Mouse (Mus musculus): ENCODE measurements around the gene Nfatc2ip. TPM values are rescaled to one million over a fixed set of nuclear protein-coding genes. Genes with fewer than 3 reads are reported as not detected.

Nfatc2ip gene
- polyA plus RNA-seq (2012; rRNA removed; ENCODE audit: low replicate concordance) = 4.8 and 9.1 TPM in 2 replicates

DNA sequence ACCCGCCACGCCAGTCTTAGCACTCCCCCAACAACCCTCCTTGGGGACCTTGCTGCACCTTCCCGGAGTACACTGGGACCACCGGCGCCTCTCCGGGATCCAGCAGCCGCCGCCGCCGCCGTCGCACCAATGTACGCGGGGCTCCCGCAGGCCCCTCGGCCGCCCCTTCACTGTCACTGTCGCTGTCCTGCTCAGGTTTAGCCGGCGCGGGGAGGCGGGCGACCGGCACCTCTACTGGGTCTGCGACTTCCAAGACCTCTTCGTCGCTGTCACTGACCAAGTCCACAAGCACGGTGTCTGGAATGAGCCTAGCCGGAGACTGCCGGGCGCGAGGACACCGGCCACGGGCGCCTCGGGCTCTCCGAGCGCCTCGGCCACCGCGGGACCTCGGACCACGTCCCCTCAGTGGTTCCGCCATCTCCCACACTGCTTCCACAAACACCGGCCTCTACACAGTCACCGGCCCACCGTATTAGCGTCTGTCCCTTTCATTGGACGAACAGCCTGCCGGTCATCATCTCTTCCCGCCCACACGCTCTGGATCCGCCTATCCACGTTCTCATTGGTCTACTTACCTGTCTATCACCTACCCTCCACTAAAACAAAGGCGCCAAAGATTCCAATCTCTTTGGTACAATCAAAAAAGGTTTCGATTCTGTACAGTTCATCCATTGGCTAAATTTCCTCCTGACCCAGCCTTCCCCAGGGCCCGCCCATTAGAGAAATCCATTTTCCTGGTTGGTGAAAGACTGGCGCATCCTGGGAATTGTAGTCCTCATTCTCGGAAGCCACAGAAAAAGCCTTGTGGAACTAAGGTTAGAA lies at the start of gene Nfatc2ip:
Gene Nfatc2ip (minus strand): TSS at position 440 of the 822 bp plus-strand sequence.

DNA sequence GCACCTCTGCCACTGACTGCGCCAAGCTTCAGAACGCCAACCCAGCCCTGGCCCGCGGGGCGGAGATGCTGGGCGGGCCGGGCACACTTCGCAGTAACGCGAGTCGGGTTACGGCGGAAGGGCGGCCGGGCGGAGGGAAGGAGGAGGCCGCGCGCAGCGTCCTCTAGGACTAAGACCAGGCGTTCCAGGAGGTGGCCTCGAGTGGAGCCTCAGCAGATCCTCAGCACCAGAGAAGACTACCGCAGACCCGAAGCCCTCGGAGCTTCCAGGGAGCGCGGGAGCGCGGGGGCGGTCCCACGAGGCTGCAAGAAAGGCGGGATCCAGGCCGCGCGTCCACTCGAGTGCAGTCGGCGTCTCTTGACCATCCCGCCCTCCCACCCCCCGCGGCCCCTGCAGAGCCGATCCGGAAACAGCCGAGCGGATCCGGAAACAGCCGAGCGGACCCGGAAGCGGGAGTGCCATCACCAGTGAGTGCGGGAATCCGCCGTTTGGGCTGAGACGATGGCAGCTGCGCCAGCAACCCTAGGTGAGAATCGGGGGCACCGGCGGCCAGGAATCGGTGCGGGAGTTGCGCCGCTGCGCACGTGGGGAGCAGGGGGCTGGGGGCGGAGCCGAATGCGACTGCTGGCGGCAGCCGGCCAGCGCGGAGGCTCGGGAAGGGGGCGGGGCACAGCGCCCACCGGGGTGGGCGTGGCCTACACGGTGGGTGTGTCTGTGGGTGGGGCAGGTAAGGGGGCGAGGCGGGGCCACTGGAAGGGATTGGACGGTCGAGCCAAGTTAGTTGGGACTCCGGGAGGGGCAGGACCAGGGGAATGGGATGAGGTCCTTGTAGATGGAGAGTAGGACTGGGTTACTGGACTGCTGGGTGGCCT lies 32.3 kb upstream of the Nfatc2ip start, which contains the start of gene Rabep2:
Gene Rabep2 (plus strand): TSS at position 129 of the 872 bp plus-strand sequence.

DNA sequence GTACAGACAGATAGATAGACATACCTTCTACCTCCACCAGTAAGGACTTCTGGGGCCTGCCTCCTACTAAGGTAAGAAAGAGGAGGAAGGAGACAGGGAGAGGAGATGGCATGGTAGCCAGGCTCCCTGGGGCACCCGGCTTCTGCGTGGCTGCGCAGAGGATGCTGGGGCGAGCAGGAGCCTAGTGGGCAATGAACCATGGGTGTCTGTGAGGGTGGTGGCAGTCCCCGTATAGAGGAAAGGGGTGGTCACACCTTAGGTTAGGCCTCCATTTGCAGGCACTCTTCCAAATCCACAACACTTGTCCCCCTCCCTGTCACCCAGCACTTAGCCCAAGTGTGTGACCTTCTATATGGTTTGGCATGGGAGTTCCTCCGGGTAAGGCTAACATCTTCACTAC lies 18.2 kb upstream of the Nfatc2ip start, which contains the start of gene Cd19:
Gene Cd19 (minus strand): TSS at position 165 of the 400 bp plus-strand sequence.

DNA sequence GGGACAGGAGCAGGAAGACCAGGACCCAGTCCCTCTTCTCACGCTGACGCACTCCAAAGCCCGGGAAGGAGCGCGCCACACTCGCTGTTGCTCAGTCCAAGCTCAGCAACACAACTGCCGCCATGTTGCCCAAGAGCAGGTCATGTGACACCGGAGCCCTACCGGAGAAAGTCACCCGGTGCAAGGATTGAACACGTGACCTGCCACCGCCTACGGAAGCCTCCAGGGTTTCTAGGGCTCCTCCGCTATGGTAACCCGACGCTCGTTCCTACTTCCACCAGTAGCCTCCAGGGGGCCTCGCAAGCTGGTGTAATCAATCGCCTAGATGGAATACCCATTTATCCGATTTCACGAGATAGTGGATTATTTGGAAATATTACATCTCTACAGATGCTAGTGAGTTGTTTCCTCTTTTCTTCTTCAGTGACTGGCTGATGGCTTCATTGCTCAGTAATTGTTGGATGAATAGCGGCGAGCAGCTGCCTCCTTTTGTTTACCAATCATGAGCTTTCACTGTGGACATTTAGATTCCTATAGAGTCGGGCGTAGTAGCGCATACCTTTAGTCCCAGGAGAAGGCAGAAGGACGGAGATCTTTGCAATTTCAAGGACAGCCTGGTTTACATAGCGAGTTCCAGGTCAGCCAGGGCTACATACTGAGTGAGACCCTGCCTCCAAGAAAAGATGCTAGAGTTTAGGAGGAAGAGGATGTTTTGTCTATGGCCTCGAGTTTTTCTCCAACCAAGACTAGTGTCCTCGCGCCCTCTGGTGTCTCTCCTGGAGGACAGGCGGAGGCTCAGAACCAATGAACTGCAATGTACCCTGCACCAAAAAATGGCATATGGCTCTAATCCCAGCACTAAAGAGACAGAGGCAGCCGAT lies 19.0 kb downstream of the Nfatc2ip start, which contains the start of gene Spns1:
Gene Spns1 (minus strand): TSS at position 173 of the 881 bp plus-strand sequence.

DNA sequence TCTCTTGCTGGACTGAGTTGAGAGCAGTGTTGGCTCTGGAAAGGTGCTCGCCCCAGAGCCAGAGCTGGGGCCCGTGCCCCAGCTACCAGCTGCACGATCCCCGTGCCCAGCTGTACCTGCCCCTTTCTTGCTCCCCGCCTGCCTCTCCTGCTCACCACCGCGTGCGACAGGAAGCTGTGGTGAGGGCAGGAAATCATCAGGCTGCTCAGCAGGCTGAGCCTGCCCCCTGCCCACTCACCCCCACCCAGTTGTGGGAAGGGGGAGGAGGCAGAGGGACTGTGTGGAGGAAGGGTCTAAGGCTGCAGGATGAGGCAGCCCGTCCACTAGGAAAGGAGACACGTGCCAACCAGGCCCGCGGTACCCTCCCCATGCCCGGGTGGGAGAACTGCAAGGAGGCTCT lies 27.1 kb downstream of the Nfatc2ip start, which contains the start of gene Lat:
Gene Lat (minus strand): TSS at position 178 of the 400 bp plus-strand sequence.

Other genes with a start within 250 kb of the Nfatc2ip start
- gene Xpo6, start 196.2 kb downstream of the Nfatc2ip start, polyA plus RNA-seq (2012; rRNA removed; ENCODE audit: low replicate concordance) = 144 and 199 TPM in 2 replicates
- 24.7 and 30.0 TPM in 2 replicates for gene Sbk1, start 124.1 kb downstream of the Nfatc2ip start, polyA plus RNA-seq (2012; rRNA removed; ENCODE audit: low replicate concordance)
- 2.7 and 3.0 TPM in 2 replicates for gene Lat, start 27.2 kb downstream of the Nfatc2ip start, polyA plus RNA-seq (2012; rRNA removed; ENCODE audit: low replicate concordance)
- gene Spns1, start 19.3 kb downstream of the Nfatc2ip start, polyA plus RNA-seq (2012; rRNA removed; ENCODE audit: low replicate concordance) = 152 and 215 TPM in 2 replicates
- 0.46 and 1.2 TPM in 2 replicates for gene Cd19, start 18.2 kb upstream of the Nfatc2ip start, polyA plus RNA-seq (2012; rRNA removed; ENCODE audit: low replicate concordance)
- 24.8 and 29.5 TPM in 2 replicates for gene Rabep2, start 32.0 kb upstream of the Nfatc2ip start, polyA plus RNA-seq (2012; rRNA removed; ENCODE audit: low replicate concordance)
- gene Atp2a1, start 66.4 kb upstream of the Nfatc2ip start, polyA plus RNA-seq (2012; rRNA removed; ENCODE audit: low replicate concordance) = 0.07 and 0.54 TPM in 2 replicates
- gene Sh2b1, start 78.7 kb upstream of the Nfatc2ip start, polyA plus RNA-seq (2012; rRNA removed; ENCODE audit: low replicate concordance) = 51.5 and 81.0 TPM in 2 replicates
- gene Tufm, start 90.6 kb upstream of the Nfatc2ip start, polyA plus RNA-seq (2012; rRNA removed; ENCODE audit: low replicate concordance) = 126 and 142 TPM in 2 replicates
- 95.1 and 150 TPM in 2 replicates for gene Atxn2l, start 106.7 kb upstream of the Nfatc2ip start, polyA plus RNA-seq (2012; rRNA removed; ENCODE audit: low replicate concordance)
- 113 and 137 TPM in 2 replicates for gene Eif3c, start 169.7 kb upstream of the Nfatc2ip start, polyA plus RNA-seq (2012; rRNA removed; ENCODE audit: low replicate concordance)
- 15.7 and 20.1 TPM in 2 replicates for gene Apobr, start 188.2 kb upstream of the Nfatc2ip start, polyA plus RNA-seq (2012; rRNA removed; ENCODE audit: low replicate concordance)
- gene Cln3, start 189.1 kb upstream of the Nfatc2ip start, polyA plus RNA-seq (2012; rRNA removed; ENCODE audit: low replicate concordance) = 62.6 and 86.0 TPM in 2 replicates
- gene Il27, start 198.2 kb upstream of the Nfatc2ip start, polyA plus RNA-seq (2012; rRNA removed; ENCODE audit: low replicate concordance) = 0.27 and 0.28 TPM in 2 replicates
- gene Nupr1, start 234.1 kb upstream of the Nfatc2ip start, polyA plus RNA-seq (2012; rRNA removed; ENCODE audit: low replicate concordance) = 50.9 and 128 TPM in 2 replicates

All from subcutaneous adipose tissue, adult 2 months (tissue).